ENCODE assay signal across 10 mouse cellular contexts in genomic region chr9:70049416-70049783, GRCm38 (mm10). TPM values are rescaled to one million over a fixed set of nuclear protein-coding genes. Genes with fewer than 3 reads are reported as not detected.
DNase-seq lines count a peak whose midpoint lies in the region; ATAC-seq lines count a peak whose summit lies in the region.
"Had no signal": no experiment of that assay in that cellular context is flagged by ENCODE, and none has a peak within 500 bp of the region (broad histone marks: within the 10 kb centered on the region; RNA-seq: fewer than 3 reads in every experiment).

No protein-coding gene starts in this region.

- no peak for ATAC-seq in kidney, embryonic 14.5 days (ENCODE audit: low FRiP score, low TSS enrichment)
- ATAC-seq in midbrain, embryonic 14.5 days (ENCODE audit: low FRiP score, low TSS enrichment), result peak; percentile 46; the same call in 1 of the 2 replicates
- ATAC-seq in erythroblast, adult 5-6 weeks (replicated peaks; ENCODE audit: low FRiP score, poor library complexity, severe bottlenecking), result no peak
- ATAC-seq in activated CD4-positive, CD25-positive, alpha-beta regulatory T cell, adult 4 months, result no peak

- H3K4me3 ChIP-seq in kidney, embryonic 14.5 days (ENCODE audit: low read length), result no peak overlapping the region
- H3K4me3 ChIP-seq in midbrain, embryonic 14.5 days (replicated peaks; ENCODE audit: low read depth, low read length), result no peak overlapping the region
- H3K4me3 ChIP-seq: hindbrain, embryonic 13.5 days had no signal

- WGBS in kidney, embryonic 14.5 days, result 42% methylated on average over 3 of the region's 3 CpGs
- WGBS in midbrain, embryonic 14.5 days, result 11% methylated on average over 3 of the region's 3 CpGs

- no peaks in the 10 kb centered on the region for H3K27me3 ChIP-seq in kidney, embryonic 14.5 days (ENCODE audit: control insufficient read depth, insufficient read depth, low read length)
- no peaks in the 10 kb centered on the region for H3K27me3 ChIP-seq in midbrain, embryonic 14.5 days (ENCODE audit: control insufficient read depth, insufficient read depth, low read length)
- H3K27me3 ChIP-seq: hindbrain, embryonic 13.5 days had no signal

- no peaks in the 10 kb centered on the region for H3K9me3 ChIP-seq in kidney, embryonic 14.5 days (ENCODE audit: control insufficient read depth, low read length)
- no peaks in the 10 kb centered on the region for H3K9me3 ChIP-seq in midbrain, embryonic 14.5 days (ENCODE audit: control insufficient read depth, low read length)
- H3K9me3 ChIP-seq: hindbrain, embryonic 13.5 days had no signal

- peak; percentile 35 for DNase-seq in embryo, embryonic 10.5 days (ENCODE audit: low spot score)
- DNase-seq in embryo, embryonic 10 days (ENCODE audit: low spot score), result no peak
- DNase-seq in kidney, adult 8-10 months, result no peak
- peak; percentile 19 for DNase-seq in embryo, embryonic 9.5 days (ENCODE audit: extremely low spot score)
- DNase-seq in midbrain, embryonic 14.5 days, result peak; percentile 54

- no peak overlapping the region for H3K4me2 ChIP-seq in kidney, embryonic 14.5 days (replicated peaks; ENCODE audit: low read depth, low read length)
- no peak overlapping the region for H3K4me2 ChIP-seq in midbrain, embryonic 14.5 days (ENCODE audit: low read length)
- H3K4me2 ChIP-seq: hindbrain, embryonic 13.5 days had no signal

- H3K9ac ChIP-seq in kidney, embryonic 14.5 days (ENCODE audit: low read depth, low read length), result no peak overlapping the region
- H3K9ac ChIP-seq in midbrain, embryonic 14.5 days (replicated peaks; ENCODE audit: low read length), result no peak overlapping the region
- H3K9ac ChIP-seq: hindbrain, embryonic 13.5 days had no signal

- no peaks in the 10 kb centered on the region for H3K36me3 ChIP-seq in kidney, embryonic 14.5 days (ENCODE audit: control insufficient read depth, insufficient read depth, low read length)
- no peaks in the 10 kb centered on the region for H3K36me3 ChIP-seq in midbrain, embryonic 14.5 days (ENCODE audit: control insufficient read depth, insufficient read depth, low read length)
- H3K36me3 ChIP-seq: hindbrain, embryonic 13.5 days had no signal

- H3K27ac ChIP-seq in kidney, embryonic 14.5 days (ENCODE audit: low read depth, low read length), result peak overlapping the region; percentile 32; the same call in 1 of the 2 replicates
- H3K27ac ChIP-seq in midbrain, embryonic 14.5 days (replicated peaks; ENCODE audit: low read depth, low read length), result no peak overlapping the region
- H3K27ac ChIP-seq: hindbrain, embryonic 13.5 days had no signal

- H3K4me1 ChIP-seq in kidney, embryonic 14.5 days (ENCODE audit: control insufficient read depth, insufficient read depth, low read length), result peaks cover 20% of the 10 kb centered on the region
- no peaks in the 10 kb centered on the region for H3K4me1 ChIP-seq in midbrain, embryonic 14.5 days (ENCODE audit: control insufficient read depth, insufficient read depth, low read length)

RNA-seq across cellular contexts. Expression of gene Gcnt3, which starts 11.5 kb away (rescaled TPM):
- polyA plus RNA-seq in kidney, embryonic 14.5 days (2014; fragmentation: Nextera tagmentation; extraction: Ambion mirVana), result 1.3 and 1.5 TPM in 2 replicates
- not detected in 2 replicates for polyA plus RNA-seq in midbrain, embryonic 14.5 days (2014; fragmentation: Nextera tagmentation; extraction: Ambion mirVana)
- total RNA-seq in erythroblast, adult 5-6 weeks (2015; ENCODE audit: low replicate concordance), result not detected in 2 replicates
- not detected in 2 replicates for total RNA-seq in erythroblast, adult 5-6 weeks (2017; ENCODE audit: low replicate concordance)
- not detected for polyA plus RNA-seq in activated CD4-positive, CD25-positive, alpha-beta regulatory T cell, adult 4 months (2017; shearing (Covaris generic))
- total RNA-seq: layer of hippocampus, postnatal 25 days had no signal
- polyA plus RNA-seq: hindbrain, embryonic 13.5 days had no signal

RNA-seq across cellular contexts. Expression of gene Gtf2a2, which starts 37.0 kb away (rescaled TPM):
- polyA plus RNA-seq in kidney, embryonic 14.5 days (2014; fragmentation: Nextera tagmentation; extraction: Ambion mirVana), result 214 and 254 TPM in 2 replicates
- polyA plus RNA-seq in midbrain, embryonic 14.5 days (2014; fragmentation: Nextera tagmentation; extraction: Ambion mirVana), result 205 and 227 TPM in 2 replicates
- total RNA-seq in erythroblast, adult 5-6 weeks (2015; ENCODE audit: low replicate concordance), result 13.8 and 41.4 TPM in 2 replicates
- total RNA-seq in erythroblast, adult 5-6 weeks (2017; ENCODE audit: low replicate concordance), result 28.5 and 58.0 TPM in 2 replicates
- 100 to 1,000 TPM; 152 to 189 TPM for polyA plus RNA-seq in activated CD4-positive, CD25-positive, alpha-beta regulatory T cell, adult 4 months (2017; shearing (Covaris generic))

Comparison
In these comparisons a context has a peak if more than half of its experiments do, and no peak if none do; other contexts are left out.
1. DNase-seq: peak in embryo, embryonic 10.5 days (single experiment), embryo, embryonic 9.5 days (single experiment) and midbrain, embryonic 14.5 days (single experiment); none in embryo, embryonic 10 days (single experiment) and kidney, adult 8-10 months (0 of 2).